Mouse (Mus musculus): ENCODE measurements around the gene Serpina9. TPM values are rescaled to one million over a fixed set of nuclear protein-coding genes. Genes with fewer than 3 reads are reported as not detected.

Serpina9 gene
- total RNA-seq (2023): not detected in 4 replicates

DNA sequence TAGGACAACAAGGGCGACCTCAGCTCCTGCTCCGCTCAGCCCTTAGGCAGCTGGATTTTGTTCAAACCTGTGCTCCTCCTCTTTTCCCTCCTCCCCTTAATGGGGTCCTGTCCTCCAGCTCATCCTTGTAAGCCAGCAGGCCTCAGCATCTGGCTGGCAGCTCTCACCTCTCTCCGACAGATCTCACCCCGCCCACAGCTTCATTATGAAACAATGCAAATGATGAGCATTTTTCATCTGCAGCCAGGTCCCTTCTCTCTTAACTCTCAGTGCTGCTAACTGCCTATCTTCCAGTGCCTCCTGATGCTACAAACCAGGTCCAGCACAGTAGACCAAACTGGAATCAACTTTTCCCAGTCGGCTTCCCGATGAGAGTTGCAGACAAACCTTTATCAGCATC, at the start of gene Serpina9:
Gene Serpina9 (minus strand): TSS at position 136 of the 400 bp plus-strand sequence.

DNA sequence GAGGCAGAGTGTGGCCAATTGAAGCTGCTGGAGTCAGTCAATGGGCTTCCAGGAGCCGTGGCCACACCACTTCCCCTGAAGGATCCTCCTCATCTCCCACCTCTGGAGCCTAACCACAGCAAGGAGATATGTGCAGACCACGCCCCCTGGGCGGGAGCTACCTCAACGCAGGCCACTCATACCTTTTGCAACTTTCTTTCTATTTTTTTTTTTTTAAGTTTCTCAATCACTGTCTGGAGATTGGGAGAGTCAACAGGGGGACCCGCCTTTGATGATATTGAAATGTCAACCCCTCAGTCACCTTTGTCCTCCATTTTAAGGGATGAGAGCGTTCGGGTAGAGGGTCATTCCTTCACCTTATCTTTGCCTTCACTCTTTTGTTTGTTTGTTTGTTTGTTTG, 30.8 kb upstream of the Serpina9 start, which contains the start of gene Serpina12:
Gene Serpina12 (minus strand): TSS at position 101 of the 400 bp plus-strand sequence.

DNA sequence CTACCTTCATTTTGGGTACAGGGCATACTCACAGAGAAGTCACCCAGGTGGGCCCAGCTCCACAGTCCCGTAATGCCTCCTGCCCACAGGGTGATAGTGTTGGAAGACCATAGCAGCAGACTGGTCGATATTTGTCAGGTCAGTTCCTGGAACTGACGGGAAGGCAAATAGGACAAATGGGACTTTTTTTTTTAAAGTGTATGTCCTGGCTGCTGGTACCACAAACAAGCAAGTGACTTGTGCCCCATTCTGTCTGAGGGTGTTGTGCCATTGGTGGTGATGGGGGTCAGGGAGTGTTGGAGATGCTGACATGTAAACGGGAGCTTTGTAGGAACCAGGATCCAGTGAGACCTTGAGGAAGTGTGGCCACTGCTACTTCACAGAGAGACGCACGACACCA, 23.7 kb downstream of the Serpina9 start, which contains the start of gene Serpina11:
Gene Serpina11 (minus strand): TSS at position 101 of the 400 bp plus-strand sequence.

DNA sequence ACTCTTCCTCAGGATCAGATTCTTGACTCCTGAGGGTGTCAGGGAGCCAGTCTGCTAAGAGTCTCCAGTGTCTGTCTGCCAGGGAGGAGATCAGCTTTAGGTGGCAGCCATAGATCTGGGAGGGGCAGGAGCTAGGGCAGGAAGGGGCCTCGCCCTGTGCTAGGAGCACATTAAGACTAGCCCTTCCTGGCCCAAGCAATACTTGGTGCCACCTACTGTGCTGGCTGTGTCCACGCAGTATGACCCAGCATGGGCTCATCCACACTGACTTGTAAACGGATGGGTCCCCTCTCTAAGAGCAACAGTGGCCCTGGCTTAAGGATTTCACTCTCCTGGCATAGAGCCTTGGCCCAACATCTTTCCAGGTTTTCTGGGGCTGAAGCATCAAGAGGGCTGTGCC, 54.8 kb downstream of the Serpina9 start, which contains the start of gene Serpina1e:
Gene Serpina1e (minus strand): TSS at position 178 of the 400 bp plus-strand sequence.

Other genes starting within 250 kb of the Serpina9 start
- gene Serpina1d, start 240.2 kb downstream of the Serpina9 start, total RNA-seq (2023): not detected in 4 replicates
- gene Serpina1b, start 183.4 kb downstream of the Serpina9 start, total RNA-seq (2023): not detected in 4 replicates
- gene Serpina1a, start 150.2 kb downstream of the Serpina9 start, total RNA-seq (2023): not detected in 4 replicates
- not detected in 4 replicates for gene Serpina1c, start 108.9 kb downstream of the Serpina9 start, total RNA-seq (2023)
- gene Serpina1e, start 54.8 kb downstream of the Serpina9 start, total RNA-seq (2023): not detected in 4 replicates
- not detected in 4 replicates for gene Serpina11, start 23.8 kb downstream of the Serpina9 start, total RNA-seq (2023)
- gene Serpina12, start 30.7 kb upstream of the Serpina9 start, total RNA-seq (2023): not detected in 4 replicates
- gene Serpina5, start 87.4 kb upstream of the Serpina9 start, total RNA-seq (2023): not detected in 4 replicates
- not detected in 4 replicates for gene Serpina3a, start 99.0 kb upstream of the Serpina9 start, total RNA-seq (2023)
- not detected in 4 replicates for gene Serpina3b, start 114.2 kb upstream of the Serpina9 start, total RNA-seq (2023)
- not detected in 4 replicates for gene Serpina3c, start 140.1 kb upstream of the Serpina9 start, total RNA-seq (2023)
- 5.2 to 6.2 TPM (median 5.4 TPM) in 4 replicates for gene Serpina3f, start 200.8 kb upstream of the Serpina9 start, total RNA-seq (2023)
- 79.5 to 99.4 TPM (median 96.8 TPM) in 4 replicates for gene Serpina3g, start 222.5 kb upstream of the Serpina9 start, total RNA-seq (2023)
- 1.6 to 1.8 TPM in 2 of 4 replicates, not detected in the others for gene Serpina3i, start 249.4 kb upstream of the Serpina9 start, total RNA-seq (2023)

Measured in B cell, adult 62 days (primary cell).